Mouse (Mus musculus): ENCODE results near the gene Nvl. TPM values are rescaled to one million over a fixed set of nuclear protein-coding genes. Genes with fewer than 3 reads are reported as not detected.

Gene Nvl
- polyA plus RNA-seq, 1 experiment from 2014 or later = 50.3 TPM

DNA sequence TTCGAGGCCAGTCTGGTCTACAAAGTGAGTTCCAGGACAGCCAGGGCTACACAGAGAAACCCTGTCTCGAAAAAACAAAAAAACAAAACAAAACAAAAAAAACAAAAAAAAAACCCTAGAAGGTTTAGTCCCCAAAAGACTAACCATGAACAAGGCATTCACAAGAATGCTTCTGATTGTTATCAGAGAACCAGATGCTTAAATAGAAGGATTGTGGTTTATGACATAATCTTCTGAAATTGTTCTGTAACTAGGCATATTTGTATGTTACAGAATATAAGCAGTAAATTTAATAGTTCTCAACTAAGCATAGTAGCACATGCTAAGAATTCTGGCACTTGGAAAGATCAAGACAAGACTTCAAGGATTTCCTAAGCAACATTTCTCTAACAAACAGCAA is 19.9 kb downstream of the Nvl start:
- Histone ChIP-seq H3K4me1 (ENCODE audit: control insufficient read depth, insufficient read depth, low read length) (no peaks in the 10 kb centered on the region), H3K9ac (ENCODE audit: low read depth, low read length) (no peak overlapping the region), H3K36me3 (ENCODE audit: control insufficient read depth, insufficient read depth, low read length) (peaks cover 30% of the 10 kb centered on the region), H3K27me3 (ENCODE audit: control insufficient read depth, insufficient read depth, low read depth, low read length) (no peaks in the 10 kb centered on the region), H3K27ac (ENCODE audit: low read length) (no peak overlapping the region), H3K4me3 (ENCODE audit: low read depth, low read length) (no peak overlapping the region), H3K9me3 (replicated peaks; ENCODE audit: control insufficient read depth, low read length, poor library complexity, severe bottlenecking) (no peaks in the 10 kb centered on the region), H3K4me2 (ENCODE audit: low read length) (no peak overlapping the region)
- WGBS = 94% methylated on average over 2 of the region's 2 CpGs
- no peak for ATAC-seq

DNA sequence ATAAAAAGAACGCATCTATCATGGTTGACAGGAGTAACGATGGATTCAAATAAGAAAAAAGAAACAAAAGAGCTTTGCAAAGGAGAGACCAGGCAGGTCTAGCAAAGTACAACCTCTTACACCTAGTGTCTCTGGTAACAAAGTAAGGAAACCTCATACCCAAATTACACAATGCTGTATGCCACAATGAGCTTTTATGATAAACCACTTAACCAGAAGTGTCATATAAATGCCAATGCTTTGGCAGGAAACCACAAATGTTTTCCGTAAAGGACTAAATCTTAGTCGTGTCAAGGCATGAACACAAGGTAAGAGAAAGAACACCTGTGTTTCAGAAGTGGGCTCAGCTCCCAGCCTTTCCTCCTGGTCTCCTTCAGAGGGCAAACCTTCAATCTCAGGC is 26.9 kb downstream of the Nvl start:
- Histone ChIP-seq H3K9me3 (replicated peaks; ENCODE audit: control insufficient read depth, low read length, poor library complexity, severe bottlenecking) (no peaks in the 10 kb centered on the region; the same call in 1 of the 2 replicates), H3K4me1 (ENCODE audit: control insufficient read depth, insufficient read depth, low read length) (no peaks in the 10 kb centered on the region), H3K4me2 (ENCODE audit: low read length) (no peak overlapping the region), H3K27me3 (ENCODE audit: control insufficient read depth, insufficient read depth, low read depth, low read length) (no peaks in the 10 kb centered on the region), H3K36me3 (ENCODE audit: control insufficient read depth, insufficient read depth, low read length) (peaks cover 30% of the 10 kb centered on the region), H3K9ac (ENCODE audit: low read depth, low read length) (no peak overlapping the region), H3K4me3 (ENCODE audit: low read depth, low read length) (no peak overlapping the region), H3K27ac (ENCODE audit: low read length) (no peak overlapping the region)
- no peak for ATAC-seq
- WGBS = 93% methylated on average over 4 of the region's 4 CpGs

- Histone ChIP-seq H3K9ac (ENCODE audit: low read depth, low read length) (no peak overlapping the region), H3K36me3 (ENCODE audit: control insufficient read depth, insufficient read depth, low read length) (peaks cover 29% of the 10 kb centered on the region), H3K4me2 (ENCODE audit: low read length) (no peak overlapping the region), H3K4me1 (ENCODE audit: control insufficient read depth, insufficient read depth, low read length) (no peaks in the 10 kb centered on the region), H3K9me3 (replicated peaks; ENCODE audit: control insufficient read depth, low read length, poor library complexity, severe bottlenecking) (no peaks in the 10 kb centered on the region), H3K27me3 (ENCODE audit: control insufficient read depth, insufficient read depth, low read depth, low read length) (no peaks in the 10 kb centered on the region), H3K27ac (ENCODE audit: low read length) (no peak overlapping the region), H3K4me3 (ENCODE audit: low read depth, low read length) (no peak overlapping the region)
- no peak for ATAC-seq
- WGBS = 82% methylated on average over 12 of the region's 12 CpGs
Observed at GRCm38 (mm10) chr1:181090048-181090447, 54.0 kb downstream of the Nvl start.

DNA sequence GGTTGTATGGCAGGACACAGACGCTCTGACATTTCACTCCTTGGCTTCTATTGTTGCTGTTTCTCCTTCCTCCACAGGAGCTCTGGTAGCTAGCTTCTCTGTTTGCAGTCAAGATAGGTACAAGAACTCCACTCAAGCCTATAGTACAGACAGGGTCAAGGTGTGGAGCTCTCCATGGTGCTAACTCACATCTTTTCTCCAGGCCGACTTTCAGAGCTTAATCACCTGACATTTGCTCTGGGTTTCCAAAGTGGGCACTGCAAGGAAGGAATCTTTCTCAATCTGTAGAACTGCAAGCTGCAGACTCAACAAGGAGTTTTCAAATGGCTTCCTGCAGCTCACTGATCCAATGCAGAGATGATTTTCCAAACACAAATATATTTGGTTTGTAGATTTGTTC is 60.0 kb downstream of the Nvl start:
- Histone ChIP-seq H3K4me2 (ENCODE audit: low read length) (no peak overlapping the region), H3K27ac (ENCODE audit: low read length) (no peak overlapping the region), H3K27me3 (ENCODE audit: control insufficient read depth, insufficient read depth, low read depth, low read length) (no peaks in the 10 kb centered on the region), H3K4me3 (ENCODE audit: low read depth, low read length) (no peak overlapping the region), H3K4me1 (ENCODE audit: control insufficient read depth, insufficient read depth, low read length) (no peaks in the 10 kb centered on the region), H3K9me3 (replicated peaks; ENCODE audit: control insufficient read depth, low read length, poor library complexity, severe bottlenecking) (no peaks in the 10 kb centered on the region), H3K9ac (ENCODE audit: low read depth, low read length) (no peak overlapping the region), H3K36me3 (ENCODE audit: control insufficient read depth, insufficient read depth, low read length) (no peaks in the 10 kb centered on the region)
- no peak for ATAC-seq
- 46% methylated on average over 2 of the region's 2 CpGs for WGBS

DNA sequence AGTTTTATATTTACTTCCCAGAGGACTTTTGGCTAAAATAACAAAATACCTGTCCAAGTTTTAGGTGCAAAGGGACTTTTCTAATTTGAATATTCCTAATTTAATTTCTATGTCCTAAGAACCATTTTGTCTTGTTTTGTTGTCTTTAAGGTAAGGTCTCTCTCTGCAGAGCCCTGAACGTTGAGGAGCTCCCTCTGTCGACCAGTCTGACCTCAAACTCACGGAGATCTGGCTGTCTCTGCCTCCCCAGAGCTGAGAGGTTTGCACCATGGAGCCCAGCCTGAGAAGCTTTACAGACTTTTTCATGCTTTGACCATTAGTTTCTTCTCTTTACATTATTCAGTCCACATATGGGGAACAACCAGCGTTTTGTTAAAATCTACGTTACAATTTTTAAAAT is 70.9 kb downstream of the Nvl start:
- Histone ChIP-seq H3K4me1 (ENCODE audit: control insufficient read depth, insufficient read depth, low read length) (no peaks in the 10 kb centered on the region), H3K4me3 (ENCODE audit: low read depth, low read length) (no peak overlapping the region), H3K9me3 (replicated peaks; ENCODE audit: control insufficient read depth, low read length, poor library complexity, severe bottlenecking) (no peaks in the 10 kb centered on the region), H3K36me3 (ENCODE audit: control insufficient read depth, insufficient read depth, low read length) (no peaks in the 10 kb centered on the region), H3K9ac (ENCODE audit: low read depth, low read length) (no peak overlapping the region), H3K27me3 (ENCODE audit: control insufficient read depth, insufficient read depth, low read depth, low read length) (no peaks in the 10 kb centered on the region), H3K4me2 (ENCODE audit: low read length) (no peak overlapping the region), H3K27ac (ENCODE audit: low read length) (no peak overlapping the region)
- 41% methylated on average over 5 of the region's 5 CpGs for WGBS
- no peak for ATAC-seq

- Histone ChIP-seq H3K36me3 (ENCODE audit: control insufficient read depth, insufficient read depth, low read length) (no peaks in the 10 kb centered on the region), H3K27ac (ENCODE audit: low read length) (no peak overlapping the region), H3K4me3 (ENCODE audit: low read depth, low read length) (no peak overlapping the region), H3K27me3 (ENCODE audit: control insufficient read depth, insufficient read depth, low read depth, low read length) (no peaks in the 10 kb centered on the region), H3K9me3 (replicated peaks; ENCODE audit: control insufficient read depth, low read length, poor library complexity, severe bottlenecking) (no peaks in the 10 kb centered on the region), H3K4me2 (ENCODE audit: low read length) (no peak overlapping the region), H3K4me1 (ENCODE audit: control insufficient read depth, insufficient read depth, low read length) (no peaks in the 10 kb centered on the region), H3K9ac (ENCODE audit: low read depth, low read length) (no peak overlapping the region)
- WGBS = 71% methylated on average over 11 of the region's 11 CpGs
- ATAC-seq = no peak
Observed at GRCm38 (mm10) chr1:181069671-181070070, 74.3 kb downstream of the Nvl start.

GRCm38 (mm10) chr1:181068344-181068743 is 75.7 kb downstream of the Nvl start:
- no peak overlapping the region for H3K4me2 ChIP-seq (ENCODE audit: low read length)
- H3K9me3 ChIP-seq (replicated peaks; ENCODE audit: control insufficient read depth, low read length, poor library complexity, severe bottlenecking) = no peaks in the 10 kb centered on the region
- H3K4me1 ChIP-seq (ENCODE audit: control insufficient read depth, insufficient read depth, low read length) = no peaks in the 10 kb centered on the region
- 68% methylated on average over 1 of the region's 1 CpGs for WGBS
- H3K4me3 ChIP-seq (ENCODE audit: low read depth, low read length) = no peak overlapping the region
- H3K36me3 ChIP-seq (ENCODE audit: control insufficient read depth, insufficient read depth, low read length) = no peaks in the 10 kb centered on the region
- no peaks in the 10 kb centered on the region for H3K27me3 ChIP-seq (ENCODE audit: control insufficient read depth, insufficient read depth, low read depth, low read length)
- no peak overlapping the region for H3K27ac ChIP-seq (ENCODE audit: low read length)
- H3K9ac ChIP-seq (ENCODE audit: low read depth, low read length) = no peak overlapping the region
- ATAC-seq = no peak

DNA sequence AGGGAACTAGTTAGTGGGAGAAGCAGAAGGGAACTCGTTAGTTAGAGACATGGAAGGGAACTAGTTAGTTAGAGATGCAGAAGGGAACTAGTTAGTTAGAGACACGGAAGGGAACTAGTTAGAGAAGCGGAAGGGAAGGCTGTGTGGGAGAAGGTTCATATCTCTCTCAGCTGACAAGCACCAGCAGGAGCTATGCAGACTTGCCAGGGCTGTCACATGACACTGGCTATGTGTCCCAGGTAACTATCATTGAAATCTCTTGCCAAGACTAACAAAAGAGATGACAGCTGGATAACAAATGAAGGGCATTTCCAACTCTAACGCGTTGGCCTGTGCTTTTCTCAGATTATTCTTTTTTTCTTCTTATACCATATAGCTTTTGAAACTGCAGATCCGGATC is 79.4 kb downstream of the Nvl start:
- Histone ChIP-seq H3K4me2 (ENCODE audit: low read length) (no peak overlapping the region), H3K9ac (ENCODE audit: low read depth, low read length) (no peak overlapping the region), H3K27ac (ENCODE audit: low read length) (no peak overlapping the region), H3K4me3 (ENCODE audit: low read depth, low read length) (no peak overlapping the region), H3K27me3 (ENCODE audit: control insufficient read depth, insufficient read depth, low read depth, low read length) (no peaks in the 10 kb centered on the region), H3K9me3 (replicated peaks; ENCODE audit: control insufficient read depth, low read length, poor library complexity, severe bottlenecking) (no peaks in the 10 kb centered on the region), H3K36me3 (ENCODE audit: control insufficient read depth, insufficient read depth, low read length) (no peaks in the 10 kb centered on the region), H3K4me1 (ENCODE audit: control insufficient read depth, insufficient read depth, low read length) (no peaks in the 10 kb centered on the region)
- 82% methylated on average over 6 of the region's 6 CpGs for WGBS
- ATAC-seq = no peak

- Histone ChIP-seq H3K4me1 (ENCODE audit: control insufficient read depth, insufficient read depth, low read length) (no peaks in the 10 kb centered on the region), H3K9ac (ENCODE audit: low read depth, low read length) (no peak overlapping the region), H3K36me3 (ENCODE audit: control insufficient read depth, insufficient read depth, low read length) (no peaks in the 10 kb centered on the region), H3K27me3 (ENCODE audit: control insufficient read depth, insufficient read depth, low read depth, low read length) (no peaks in the 10 kb centered on the region), H3K27ac (ENCODE audit: low read length) (no peak overlapping the region), H3K4me3 (ENCODE audit: low read depth, low read length) (no peak overlapping the region), H3K9me3 (replicated peaks; ENCODE audit: control insufficient read depth, low read length, poor library complexity, severe bottlenecking) (no peaks in the 10 kb centered on the region), H3K4me2 (ENCODE audit: low read length) (no peak overlapping the region)
- ATAC-seq = no peak
- 55% methylated on average over 2 of the region's 2 CpGs for WGBS
Observed at GRCm38 (mm10) chr1:181063991-181064390, 80.0 kb downstream of the Nvl start.

Data from midbrain, embryonic 16.5 days (tissue).